Mouse (Mus musculus): ENCODE data around the gene Nxf1.

Nxf1 gene

DNA sequence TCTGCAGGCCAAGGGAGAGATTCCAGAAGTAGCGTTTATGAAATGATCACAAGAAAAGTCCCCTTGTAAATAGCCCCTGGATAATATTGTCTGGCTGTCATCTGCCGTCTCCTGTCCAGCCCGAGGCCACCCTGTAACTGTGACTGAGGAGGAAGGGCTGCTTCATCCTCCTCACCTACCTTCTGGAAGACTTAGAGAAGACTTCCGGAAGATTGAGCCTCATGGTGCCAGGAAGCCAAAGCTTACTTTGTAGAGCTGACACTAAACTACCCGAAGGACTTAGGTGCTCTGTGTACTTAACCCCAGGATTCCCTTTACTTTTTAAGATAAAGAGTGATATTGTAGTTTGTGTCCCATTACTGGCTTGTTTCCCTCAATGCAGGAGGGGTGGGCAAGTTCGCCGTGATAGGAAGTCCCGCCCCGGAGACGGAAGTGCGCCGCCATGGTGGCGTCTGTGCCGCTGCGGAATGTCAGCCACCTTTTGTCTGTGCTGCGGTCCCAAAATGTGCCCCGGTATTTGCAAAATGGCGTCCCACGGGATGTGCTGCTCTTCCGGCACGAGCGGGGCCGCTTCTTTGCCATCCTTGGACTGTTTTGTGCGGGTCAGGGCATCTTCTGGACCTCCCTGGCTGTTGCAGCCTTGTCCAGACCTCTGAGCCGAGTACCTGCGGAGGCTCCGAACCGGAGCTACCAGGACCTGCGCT, 13.8 kb downstream of the Nxf1 start, which contains the start of gene Tmem223:
TSS of gene Tmem223 (plus strand) at position 430 of the 704 bp plus-strand sequence.
- peak; percentile 92 for DNase-seq (ENCODE audit: low read depth, low spot score)

DNA sequence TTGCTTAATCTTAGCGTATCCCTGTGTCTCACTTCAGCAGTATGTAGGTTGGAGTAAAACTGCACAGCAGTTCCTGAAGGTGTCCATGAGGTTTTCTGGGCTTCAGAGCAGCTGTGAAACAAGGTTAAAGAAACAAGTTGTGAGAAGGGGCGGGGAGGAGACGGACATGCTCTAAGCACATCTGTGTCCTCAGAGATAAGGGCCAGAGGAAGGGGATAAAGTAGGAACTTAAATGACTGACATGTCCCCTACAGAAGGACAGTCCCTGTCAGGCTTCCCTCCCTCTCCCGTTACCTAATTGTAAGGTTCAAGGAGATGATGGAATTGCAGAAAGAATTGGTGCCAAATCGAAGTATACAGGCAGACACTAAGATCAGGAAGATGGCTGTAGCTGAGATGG, 16.1 kb downstream of the Nxf1 start:
- DNase-seq (ENCODE audit: low read depth, low spot score), result no peak

DNA sequence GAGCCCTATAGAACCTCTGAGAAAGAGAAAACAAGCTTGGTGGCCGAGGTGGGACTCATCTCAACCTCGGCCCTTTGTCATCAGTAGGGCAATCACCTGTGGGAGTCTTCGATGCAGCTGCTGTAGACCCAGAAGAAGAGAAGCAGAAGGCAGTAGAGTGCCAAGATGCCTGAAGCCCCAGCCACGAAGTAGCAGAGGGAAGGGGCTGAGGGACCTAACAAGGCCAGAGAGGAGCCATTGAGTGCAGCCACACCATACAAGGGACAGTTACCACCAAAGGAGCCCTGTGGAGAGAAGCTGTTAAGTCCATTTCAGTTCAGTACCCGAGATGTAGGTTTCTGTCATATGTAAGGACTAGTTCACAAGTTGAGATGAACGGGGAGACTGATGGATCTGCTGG, 16.5 kb downstream of the Nxf1 start:
- no peak for DNase-seq (ENCODE audit: low read depth, low spot score)

DNA sequence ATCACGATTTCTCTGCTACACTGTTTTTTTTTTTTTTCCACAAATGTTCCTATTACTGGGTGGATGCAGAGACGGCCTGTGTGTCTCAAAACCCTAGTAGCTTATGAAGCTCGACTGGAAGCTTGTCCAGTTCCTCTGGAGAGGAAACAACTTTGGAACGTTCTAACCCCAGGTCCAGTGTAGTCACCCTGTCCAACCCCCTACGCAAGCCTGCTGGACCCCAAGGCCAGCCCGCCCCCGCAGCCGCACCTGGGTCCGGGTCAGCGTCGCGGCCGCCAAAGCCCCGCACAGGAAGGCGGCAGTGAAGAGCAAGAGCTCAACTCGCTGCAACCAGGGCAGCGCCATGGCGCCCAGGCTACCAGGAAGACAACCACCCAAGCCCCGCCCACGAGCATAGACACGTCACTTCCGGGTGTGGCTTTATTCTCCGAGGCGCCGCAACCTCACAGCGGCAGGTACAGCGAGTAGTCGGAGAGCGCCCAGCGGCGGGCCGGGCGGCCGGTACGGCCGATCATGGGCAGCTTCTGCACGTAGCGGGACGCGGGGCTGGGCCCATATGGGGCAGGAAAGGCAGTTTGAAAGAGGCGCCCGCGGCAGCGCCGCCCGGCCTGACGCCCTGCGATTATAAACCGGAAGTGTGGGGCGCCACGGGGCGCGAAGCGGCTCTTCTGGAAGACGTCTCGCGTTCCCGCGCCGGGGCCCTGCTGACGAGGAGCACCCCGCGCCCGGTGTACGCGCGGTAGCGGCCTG, 17.4 kb downstream of the Nxf1 start, which contains the start of gene Tmem179b:
TSS of gene Tmem179b (minus strand) at position 382 of the 750 bp plus-strand sequence.
- DNase-seq (ENCODE audit: low read depth, low spot score), result peak; percentile 97

DNA sequence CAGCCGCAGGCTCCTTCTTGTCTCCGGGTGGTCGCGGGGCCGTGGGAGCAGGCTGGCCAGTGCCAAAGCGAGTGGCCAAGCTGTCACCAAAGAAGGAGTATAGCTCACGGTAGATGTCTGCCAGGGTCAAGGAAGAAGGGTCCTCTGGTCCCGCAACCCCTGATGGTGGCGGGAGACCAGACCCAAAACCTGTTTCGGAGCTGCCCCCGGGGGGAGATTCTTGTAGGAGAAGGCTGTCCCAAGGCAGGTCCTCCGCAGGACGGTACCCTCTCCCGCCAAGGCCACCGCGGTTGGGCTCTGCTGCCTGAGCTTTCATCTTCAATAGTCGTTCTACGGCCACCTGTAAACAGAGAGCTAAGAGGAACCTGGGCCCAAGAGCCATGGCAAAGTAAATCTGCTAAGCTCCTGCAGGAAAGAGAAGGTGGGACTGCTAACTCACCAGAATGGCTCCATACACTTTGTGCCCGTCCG, 18.1 kb downstream of the Nxf1 start:
- DNase-seq (ENCODE audit: low read depth, low spot score), result peak; percentile 29

DNA sequence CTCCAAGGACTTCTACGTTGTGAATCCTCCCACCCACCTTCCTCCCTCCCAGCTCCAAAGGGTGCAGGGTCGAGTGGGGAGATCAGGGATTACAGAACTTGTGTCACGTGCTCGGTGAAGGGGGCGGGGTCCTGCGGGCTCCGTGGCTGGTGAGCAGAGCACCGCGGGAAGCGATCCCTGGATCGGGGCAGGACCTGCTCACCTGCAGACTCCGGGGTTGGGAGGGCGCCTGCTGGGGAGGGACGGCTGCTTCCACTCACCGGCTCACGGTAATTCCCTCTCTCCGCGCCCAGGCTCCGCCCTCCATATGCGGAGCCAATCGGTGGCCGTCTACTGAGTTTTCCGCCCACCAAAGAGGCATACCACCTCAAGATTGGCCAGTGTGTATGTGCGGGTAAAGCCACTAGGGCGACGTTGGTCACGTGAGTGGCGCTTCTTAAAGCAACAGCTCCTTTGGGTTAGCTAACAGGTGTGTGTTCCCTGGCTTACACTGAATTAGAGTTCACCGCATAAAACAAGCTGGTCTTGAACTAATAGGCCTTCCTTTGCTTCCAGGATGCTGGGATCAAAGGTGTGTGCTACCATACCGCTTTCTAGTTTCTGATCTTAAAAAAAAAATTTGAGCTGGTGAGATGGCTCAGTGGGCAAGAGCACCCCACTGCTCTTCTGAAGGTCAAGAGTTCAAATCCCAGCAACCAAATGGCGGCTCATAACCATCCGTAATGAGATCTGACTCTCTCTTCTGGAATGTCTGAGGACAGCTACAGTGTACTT, 29.3 kb downstream of the Nxf1 start, which contains the start of gene Taf6l:
TSS of gene Taf6l (minus strand) at position 410 of the 774 bp plus-strand sequence.
- peak; percentile 97 for DNase-seq (ENCODE audit: low read depth, low spot score)

DNA sequence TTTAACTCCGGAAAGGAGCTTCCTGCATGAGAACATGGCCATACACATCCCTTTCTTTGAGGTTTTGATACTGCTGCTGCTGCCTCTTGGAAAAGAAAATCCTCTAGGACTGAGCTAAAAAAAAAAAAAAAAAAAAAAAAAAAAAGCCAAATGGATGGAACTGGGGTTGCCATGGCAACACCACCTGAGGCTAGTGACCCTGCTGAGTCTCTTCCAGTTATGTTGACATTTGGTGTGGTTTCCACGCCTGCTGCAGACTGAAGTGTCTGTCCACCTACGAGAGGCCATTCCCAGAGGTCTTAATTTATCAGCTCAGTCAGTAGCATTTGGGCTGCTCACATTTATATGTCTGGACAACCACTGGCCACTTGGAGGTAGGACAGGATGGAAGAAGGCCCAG, 31.6 kb downstream of the Nxf1 start:
- DNase-seq (ENCODE audit: low read depth, low spot score), result no peak

DNA sequence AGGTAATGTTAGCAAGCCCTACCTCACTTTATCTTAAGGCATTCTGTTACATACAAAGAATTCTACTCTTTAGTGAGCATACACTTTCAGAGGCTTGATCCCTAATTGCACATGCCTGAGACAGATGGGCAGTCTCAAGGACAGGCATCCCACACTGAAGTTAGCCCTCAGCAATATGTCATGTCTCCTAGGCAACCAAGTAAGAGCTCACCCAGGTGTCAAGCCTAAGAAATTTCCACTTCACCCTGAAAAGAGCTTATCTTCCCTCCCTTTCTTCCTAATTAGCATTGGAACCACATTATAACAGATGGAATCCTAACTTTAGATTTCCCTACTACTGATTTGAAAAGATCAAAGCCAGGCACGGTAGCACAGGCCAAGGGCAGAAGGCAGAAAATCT, 32.3 kb downstream of the Nxf1 start:
- DNase-seq (ENCODE audit: low read depth, low spot score), result no peak

DNA sequence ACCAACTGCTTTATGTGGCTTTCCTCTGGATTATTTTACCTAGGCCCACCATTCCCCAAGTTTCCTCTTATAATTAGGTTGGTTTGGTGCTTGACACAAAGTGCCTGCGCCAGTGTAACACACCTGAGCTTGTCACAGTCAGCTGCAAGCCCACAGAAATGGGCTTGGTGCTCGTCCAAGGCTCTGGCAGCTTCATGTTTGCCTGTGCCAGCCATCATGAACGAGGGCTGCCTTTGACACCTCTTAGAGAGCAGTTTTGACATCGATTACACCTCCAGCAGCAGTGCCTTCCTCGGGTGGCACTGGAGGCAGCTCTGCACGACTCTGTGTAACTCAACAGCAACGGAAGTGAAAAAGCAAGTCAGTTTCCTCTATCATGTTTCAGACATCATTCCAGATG, 33.3 kb downstream of the Nxf1 start:
- no peak for DNase-seq (ENCODE audit: low read depth, low spot score)

DNA sequence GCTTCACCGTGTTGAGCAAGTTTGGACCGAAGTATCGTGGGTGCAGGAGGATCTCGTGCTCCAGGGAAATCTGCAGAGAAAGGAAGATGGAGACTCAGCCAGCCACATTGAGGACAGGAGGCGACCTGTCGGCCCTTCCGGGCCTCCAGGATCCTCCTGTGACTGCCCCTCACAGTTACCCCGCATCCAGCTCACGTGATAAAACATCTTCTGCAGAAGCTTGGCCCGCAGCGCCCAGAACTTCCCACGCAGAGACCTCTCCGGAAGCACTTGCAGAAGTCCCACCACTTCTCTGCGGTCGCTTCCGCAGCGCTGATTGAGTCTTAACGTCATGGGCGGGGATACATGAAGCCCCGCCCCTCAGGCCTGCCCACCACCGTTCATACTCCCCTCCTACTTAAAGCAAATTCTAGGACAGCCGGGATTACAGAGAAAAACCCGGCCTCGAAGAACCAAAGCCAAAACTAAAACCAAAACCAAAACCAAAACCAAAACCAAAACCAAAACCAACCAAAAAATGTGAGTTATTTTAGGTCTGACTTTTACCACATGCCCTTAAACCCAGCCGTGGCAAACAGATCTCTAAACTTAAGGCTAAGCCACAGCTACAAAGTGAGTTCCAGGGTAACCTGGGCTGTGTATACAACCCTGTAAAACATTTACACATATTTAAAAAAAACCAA, 41.5 kb downstream of the Nxf1 start, which contains the start of gene Polr2g:
TSS of gene Polr2g (minus strand) at position 314 of the 683 bp plus-strand sequence.
- DNase-seq (ENCODE audit: low read depth, low spot score), result peak; percentile 94

DNA sequence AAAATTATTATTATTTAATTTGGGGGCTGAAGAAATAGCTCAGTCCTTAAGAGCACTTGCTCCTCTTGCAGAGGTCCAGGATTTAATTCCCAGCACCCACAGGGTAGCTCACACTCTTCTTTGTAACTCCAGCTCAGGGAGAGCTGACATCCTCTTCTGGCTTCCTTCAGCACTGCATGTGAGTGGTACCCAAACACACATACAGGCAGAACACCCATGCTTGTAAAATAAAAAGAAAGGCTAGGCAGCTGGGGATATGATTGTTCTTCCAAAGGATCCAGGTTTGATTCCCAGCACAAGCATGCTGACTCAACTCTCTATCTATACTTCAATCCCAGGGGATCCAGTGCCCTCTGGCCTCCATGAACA, 42.1 kb downstream of the Nxf1 start:
- peak; percentile 29 for DNase-seq (ENCODE audit: low read depth, low spot score)

DNA sequence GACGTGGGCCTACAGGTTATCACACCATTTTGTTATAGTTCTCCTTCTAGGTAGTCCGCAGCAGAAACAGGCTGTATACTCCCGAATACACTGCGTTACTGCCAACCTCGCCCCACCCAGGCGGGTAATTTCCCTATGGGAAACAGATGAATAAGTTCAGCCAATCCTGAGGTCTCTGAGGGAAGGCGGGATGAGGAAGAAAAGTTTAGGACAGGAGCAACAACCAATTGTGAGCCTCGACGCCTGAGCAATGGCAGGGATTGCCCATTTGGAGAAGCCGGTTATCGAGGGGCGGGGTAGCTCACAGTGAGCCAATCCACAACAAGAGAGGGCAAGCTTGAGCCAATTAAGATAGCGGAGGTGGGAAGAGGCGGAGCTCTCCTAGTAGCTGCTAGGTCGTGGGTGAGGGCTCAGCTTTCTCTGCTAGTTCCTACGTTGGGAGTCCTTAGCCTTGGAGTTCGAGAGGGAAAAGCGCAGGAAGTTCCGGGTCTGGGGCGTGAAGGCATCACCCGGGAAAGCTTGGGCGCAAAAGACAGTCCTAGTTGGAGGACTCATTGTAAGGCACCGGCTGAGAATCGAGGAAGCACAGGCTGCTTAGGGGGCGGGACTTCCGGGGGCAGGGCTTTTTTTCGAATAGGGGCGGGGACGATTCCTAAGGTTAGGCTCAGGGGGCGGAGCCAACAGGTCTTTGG, 45.4 kb downstream of the Nxf1 start, which contains the start of gene Zbtb3:
TSS of gene Zbtb3 (plus strand) at position 426 of the 692 bp plus-strand sequence.
- peak; percentile 96 for DNase-seq (ENCODE audit: low read depth, low spot score)

DNA sequence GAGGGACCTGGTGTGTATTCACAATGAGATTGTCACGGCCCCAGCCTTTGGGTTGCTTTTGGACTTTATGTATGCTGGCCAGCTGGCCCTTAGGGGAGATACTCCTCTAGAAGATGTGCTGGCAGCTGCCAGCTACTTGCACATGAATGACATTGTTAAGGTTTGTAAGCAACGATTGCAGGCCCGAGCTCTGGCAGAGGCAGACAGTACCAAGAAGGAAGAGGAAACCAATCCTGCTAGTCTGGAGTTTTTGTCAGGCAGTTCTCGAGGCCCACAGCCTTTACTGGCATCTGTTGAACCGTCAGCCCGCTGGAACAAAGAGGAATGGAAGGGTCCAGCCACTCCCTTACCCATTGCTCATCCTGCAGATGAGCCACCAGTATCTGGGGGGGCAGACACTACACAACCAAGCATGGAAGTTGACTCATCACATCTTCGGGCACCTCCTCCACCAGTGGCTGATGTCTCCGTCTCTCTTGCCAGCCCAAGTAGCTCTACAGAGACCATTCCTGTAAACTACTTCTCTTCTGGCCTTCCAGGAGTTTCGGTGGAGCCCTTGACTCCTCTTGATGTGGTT, 46.4 kb downstream of the Nxf1 start:
- no peak for DNase-seq (ENCODE audit: low read depth, low spot score)

DNA sequence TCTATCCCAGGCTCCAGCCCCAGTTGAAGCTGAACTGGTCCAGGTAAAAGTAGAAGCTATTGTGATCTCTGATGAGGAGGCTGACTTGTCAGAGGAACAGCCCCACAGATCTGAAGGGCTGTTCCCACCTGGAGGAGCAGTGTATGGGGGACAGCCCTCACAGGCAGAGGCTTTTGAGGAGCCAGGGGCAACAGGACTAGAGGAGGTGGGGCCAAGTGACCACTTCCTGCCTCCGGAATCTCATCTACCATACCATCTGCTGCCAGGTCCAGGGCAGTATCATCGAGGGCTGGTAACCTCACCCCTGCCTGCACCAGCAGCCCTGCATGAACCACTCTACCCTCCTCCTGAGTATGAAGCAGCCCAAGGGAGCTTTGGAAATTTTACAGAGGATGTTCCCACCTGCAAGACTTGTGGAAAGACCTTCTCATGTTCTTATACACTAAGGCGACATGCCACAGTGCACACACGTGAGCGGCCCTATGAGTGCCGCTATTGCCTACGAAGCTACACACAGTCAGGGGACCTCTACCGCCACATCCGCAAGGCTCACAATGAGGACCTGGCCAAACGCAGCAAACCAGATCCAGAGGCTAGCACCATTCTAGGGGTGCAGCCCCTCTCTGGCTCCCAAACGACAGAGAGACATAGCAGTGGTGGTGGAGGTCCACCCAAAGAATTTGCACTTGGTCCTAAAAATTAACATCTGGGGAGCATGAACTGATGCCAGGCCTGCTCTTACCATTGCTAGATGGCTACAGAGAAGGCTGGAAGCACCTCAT, 47.2 kb downstream of the Nxf1 start:
- no peak for DNase-seq (ENCODE audit: low read depth, low spot score)

DNA sequence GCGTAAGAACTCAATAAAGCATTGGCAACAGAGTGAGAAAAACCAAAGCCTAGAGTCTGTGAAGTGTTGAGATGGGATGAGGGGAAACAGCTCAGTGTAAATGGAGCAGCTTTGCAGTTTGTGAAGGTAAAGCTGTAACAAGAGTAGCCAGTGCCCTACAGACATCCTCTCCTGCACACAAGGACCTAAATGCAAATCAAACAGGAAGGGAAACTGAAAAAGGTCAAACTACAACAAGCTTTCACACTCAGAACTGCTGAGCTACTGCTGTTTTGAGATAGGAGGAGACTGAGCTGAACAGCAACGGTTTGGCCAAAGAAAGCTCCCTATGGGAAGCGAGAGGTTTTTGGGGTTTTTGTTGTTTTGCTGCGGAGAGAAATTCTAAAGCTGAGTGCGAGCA, 49.9 kb downstream of the Nxf1 start:
- no peak for DNase-seq (ENCODE audit: low read depth, low spot score)

DNA sequence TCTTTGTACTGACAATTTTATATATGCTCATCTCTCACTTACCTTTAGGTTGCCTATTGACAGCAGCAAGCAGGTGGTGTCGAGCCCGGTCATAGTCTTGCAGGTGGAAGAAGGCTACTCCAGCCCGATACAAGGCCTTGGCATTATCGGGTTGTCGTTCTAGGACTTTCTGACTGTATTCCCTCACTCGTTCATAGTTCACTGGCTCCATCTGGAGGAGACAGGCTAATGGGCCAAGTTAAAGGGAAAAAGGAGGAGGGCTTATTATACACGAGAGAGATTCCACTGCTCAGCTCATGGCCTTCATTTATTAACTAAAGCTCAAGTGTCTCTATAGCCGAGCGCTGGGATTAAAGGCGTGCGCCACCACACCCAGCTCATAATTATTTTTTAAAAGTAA, 58.9 kb downstream of the Nxf1 start:
- DNase-seq (ENCODE audit: low read depth, low spot score), result no peak

DNA sequence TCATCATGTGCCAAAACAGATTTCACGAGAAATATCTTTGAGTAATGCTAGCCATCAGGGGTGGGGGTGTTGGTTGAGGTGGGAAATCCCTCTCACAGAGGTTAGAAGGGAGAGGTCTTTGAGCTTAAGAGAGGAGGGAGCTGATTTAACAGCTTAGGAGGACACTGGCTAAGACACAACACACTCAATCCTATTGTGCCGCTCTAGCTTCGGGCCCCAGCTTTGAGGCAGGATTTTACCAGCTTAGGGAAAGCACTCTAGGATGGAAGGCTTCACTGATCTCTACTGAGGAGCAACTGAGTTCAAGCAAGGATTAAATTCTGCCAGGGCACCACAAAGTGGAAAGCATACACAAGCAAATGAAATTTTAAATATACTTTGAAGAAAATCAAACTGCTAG, 60.1 kb downstream of the Nxf1 start:
- DNase-seq (ENCODE audit: low read depth, low spot score), result no peak

DNA sequence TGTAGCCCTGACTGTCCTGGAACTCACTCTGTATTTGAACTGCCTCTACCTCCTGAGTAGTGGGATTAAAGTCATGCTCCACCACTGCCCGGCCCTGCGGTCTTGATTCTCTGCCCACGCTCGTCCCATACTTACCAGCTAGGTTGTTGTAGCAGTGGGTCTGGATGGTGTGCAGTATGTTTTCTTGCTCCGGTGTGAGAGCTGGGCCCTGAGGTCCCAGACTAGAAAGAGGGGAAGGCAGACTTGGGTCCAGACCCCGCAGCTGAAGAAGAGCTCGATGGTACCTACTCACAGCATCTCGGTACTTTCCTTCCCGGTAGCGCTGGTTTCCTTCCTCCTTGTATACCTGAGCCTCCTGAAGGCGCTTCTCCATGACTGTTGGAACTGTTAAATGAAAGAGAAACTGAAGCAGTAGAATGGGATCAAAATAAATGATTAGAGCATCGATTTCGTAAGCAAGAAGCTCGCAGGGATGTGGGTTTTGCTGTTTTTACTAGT, 61.5 kb downstream of the Nxf1 start:
- DNase-seq (ENCODE audit: low read depth, low spot score), result peak; percentile 34
